Comparison of ENCODE assay signal across 9 mouse cellular contexts in genomic region chr8:111157617-111158016, GRCm38 (mm10).
A peak's percentile ranks its signal among the peaks of the same experiment; 100 is the strongest.
DNase-seq lines count a peak whose midpoint lies in the region; ATAC-seq lines count a peak whose summit lies in the region.
"Had no signal": no experiment of that assay in that cellular context is flagged by ENCODE, and none has a peak within 500 bp of the region (broad histone marks: within the 10 kb centered on the region; RNA-seq: fewer than 3 reads in every experiment).

No protein-coding gene starts in this region.

- 49% methylated on average over 14 of the region's 14 CpGs for WGBS in embryonic facial prominence, embryonic 11.5 days

- peak; percentile 64 for DNase-seq in CD4-positive, CD25-positive, alpha-beta regulatory T cell, adult 2 months (ENCODE audit: low read depth, low spot score)
- peak; percentile 64 for DNase-seq in adrenal gland, postnatal 25 days
- DNase-seq in embryonic facial prominence, embryonic 11.5 days (ENCODE audit: low spot score) = peak; percentile 60
- peak; percentile 44 to 73 for DNase-seq in heart, postnatal 10 days
- peak; percentile 29 to 58 for DNase-seq in layer of hippocampus, postnatal 25 days (ENCODE audit: extremely low spot score in 1 of 2, low spot score in 1 of 2)
- peak; percentile 76 for DNase-seq in lung, postnatal 36 days
- peak; percentile 10 for DNase-seq in spleen, adult 12 weeks (ENCODE audit: low spot score)

- ATAC-seq in CD4-positive, CD25-positive, alpha-beta regulatory T cell, adult 4 months = no peak
- ATAC-seq in embryonic facial prominence, embryonic 11.5 days (replicated peaks; ENCODE audit: insufficient number of reproducible peaks, low FRiP score, low TSS enrichment, low read depth) = 0 out of 2 replicates have a peak, but pooled peaks have one; percentile 52

- H3K4me1 ChIP-seq in embryonic facial prominence, embryonic 11.5 days (ENCODE audit: control insufficient read depth, insufficient read depth, low read length) = no peaks in the 10 kb centered on the region
- H3K4me1 ChIP-seq: heart, embryonic 15.5 days had no signal

- H3K9ac ChIP-seq in embryonic facial prominence, embryonic 11.5 days (replicated peaks; ENCODE audit: low read length) = no peak overlapping the region
- H3K9ac ChIP-seq: heart, embryonic 15.5 days had no signal

- no peaks in the 10 kb centered on the region for H3K9me3 ChIP-seq in embryonic facial prominence, embryonic 11.5 days (replicated peaks; ENCODE audit: control insufficient read depth, low read length)
- H3K9me3 ChIP-seq: heart, embryonic 15.5 days had no signal

- no peaks in the 10 kb centered on the region for H3K27me3 ChIP-seq in embryonic facial prominence, embryonic 11.5 days (ENCODE audit: control insufficient read depth, insufficient read depth, low read length)
- H3K27me3 ChIP-seq: heart, embryonic 15.5 days had no signal

- intact Hi-C loops in heart, postnatal 10 days (cut with DNase I) = no loop called here

- H3K27ac ChIP-seq in embryonic facial prominence, embryonic 11.5 days (replicated peaks; ENCODE audit: low read depth, low read length) = no peak overlapping the region
- H3K27ac ChIP-seq: heart, embryonic 15.5 days had no signal

- no peak overlapping the region for H3K4me3 ChIP-seq in embryonic facial prominence, embryonic 11.5 days (ENCODE audit: low read depth, low read length)
- H3K4me3 ChIP-seq: heart, embryonic 15.5 days had no signal

- H3K36me3 ChIP-seq in embryonic facial prominence, embryonic 11.5 days (replicated peaks; ENCODE audit: control insufficient read depth, insufficient read depth, low read depth, low read length) = peaks cover 4% of the 10 kb centered on the region

- no peak overlapping the region for H3K4me2 ChIP-seq in embryonic facial prominence, embryonic 11.5 days (ENCODE audit: low read depth, low read length)
- H3K4me2 ChIP-seq: heart, embryonic 15.5 days had no signal

Comparison
In these comparisons a context has a peak if more than half of its experiments do, and no peak if none do; other contexts are left out.
1. DNase-seq: peak in every context shown above with its lines; median percentile 76 in lung, postnatal 36 days; 64 in CD4-positive, CD25-positive, alpha-beta regulatory T cell, adult 2 months; 64 in adrenal gland, postnatal 25 days; 60 in embryonic facial prominence, embryonic 11.5 days; 58 in heart, postnatal 10 days; 44 in layer of hippocampus, postnatal 25 days; 10 in spleen, adult 12 weeks.